Mouse (Mus musculus) hindbrain, embryonic 11.5 days (tissue): ENCODE measurements at regions not wholly inside any gene's neighbourhood (a gene's known extent, or its start where the extent isn't known, plus 50 kb on each side); places are given as distances from the start of the nearest gene placed in this dataset.

Experiments used
- ATAC-seq: fragments of 200-750 bp; cut with Nextera tagmentation; 2 replicates; pipeline ENCODE4 v1.8.0; 2017; ENCODE audit warnings: mild to moderate bottlenecking, moderate TSS enrichment, moderate library complexity; ENCODE audit not compliant: low FRiP score
- DNase-seq: peaks from one replicate; pipeline ENCODE4 v3.0.0-alpha.2; 2015; ENCODE audit warnings: low spot score
- H3K27ac ChIP-seq: fragments of 300-500 bp; sonication (generic); 2 replicates; pipeline ENCODE4 v1.5.1; 2014; ENCODE audit warnings: mild to moderate bottlenecking, low read depth, low read length
- H3K27me3 ChIP-seq: fragments of 300-500 bp; sonication (generic); 2 replicates; pipeline ENCODE4 v1.6.1; 2014; ENCODE audit warnings: mild to moderate bottlenecking, low read length, moderate library complexity, mixed read lengths; ENCODE audit not compliant: control insufficient read depth, insufficient read depth
- H3K36me3 ChIP-seq: fragments of 300-500 bp; sonication (generic); 2 replicates; pipeline ENCODE4 v1.6.1; 2014; ENCODE audit warnings: mild to moderate bottlenecking, low read length, moderate library complexity, mixed read lengths; ENCODE audit not compliant: control insufficient read depth, insufficient read depth
- H3K4me1 ChIP-seq: fragments of 300-500 bp; sonication (generic); replicated peaks from 2 replicates; pipeline ENCODE4 v1.6.1; 2014; ENCODE audit warnings: low read length, mixed read lengths; ENCODE audit not compliant: control insufficient read depth, insufficient read depth
- H3K4me2 ChIP-seq: fragments of 300-500 bp; sonication (generic); replicated peaks from 2 replicates; pipeline ENCODE4 v1.6.1; 2014; ENCODE audit warnings: mild to moderate bottlenecking, low read depth, low read length
- H3K4me3 ChIP-seq: fragments of 300-500 bp; sonication (generic); 2 replicates; pipeline ENCODE4 v1.5.1; 2014; ENCODE audit warnings: low read depth, low read length
- H3K9ac ChIP-seq: fragments of 300-500 bp; sonication (generic); 2 replicates; pipeline ENCODE4 v1.6.1; 2014; ENCODE audit warnings: low read depth, low read length
- H3K9me3 ChIP-seq: fragments of 300-500 bp; sonication (generic); 2 replicates; pipeline ENCODE4 v1.6.1; 2016; ENCODE audit warnings: low read length; ENCODE audit not compliant: control insufficient read depth
- WGBS: fragments of 180-500 bp; shearing (Covaris S2); extraction: QIAGEN DNeasy Blood & Tissue Kit; methylation state at CpG from one replicate; pipeline ENCODE4 v1.1.7; 2014; 5-methylcytosine and 5-hydroxymethylcytosine counted together

DNA sequence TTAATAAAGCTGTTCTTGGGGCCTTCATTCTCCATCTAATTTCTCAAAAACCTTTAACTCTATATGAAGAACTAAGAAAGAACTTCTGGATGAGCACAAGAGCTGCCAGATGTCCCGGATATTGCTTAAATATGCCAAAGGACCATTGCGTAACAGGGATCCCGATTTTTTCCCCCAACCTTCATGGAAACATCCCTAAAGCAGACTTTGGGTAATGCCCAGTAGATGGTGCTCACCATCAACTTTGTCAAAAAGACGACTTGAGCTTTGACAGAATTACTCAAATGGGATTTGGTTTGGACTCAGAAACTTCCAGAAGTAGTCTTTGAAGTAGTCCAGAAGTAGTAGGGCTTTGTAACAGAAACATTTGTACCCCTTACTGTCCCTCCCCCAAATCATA lies 89.5 kb upstream of the Cpne4 start:
- ATAC-seq (no peak), DNase-seq (no peak)
- no peaks in the 10 kb centered on the region for H3K36me3 ChIP-seq
- H3K27me3 ChIP-seq = no peaks in the 10 kb centered on the region
- 48% methylated on average over 4 of the region's 4 CpGs for WGBS
- no peak overlapping the region for H3K9ac ChIP-seq
- no peaks in the 10 kb centered on the region for H3K9me3 ChIP-seq
- no peak overlapping the region for H3K27ac ChIP-seq
- H3K4me3 ChIP-seq = no peak overlapping the region
- no peak overlapping the region for H3K4me2 ChIP-seq
- H3K4me1 ChIP-seq = no peaks in the 10 kb centered on the region

GRCm38 (mm10) chr9:104448577-104449165 lies 98.4 kb upstream of the Cpne4 start:
- 86% methylated on average over 8 of the region's 8 CpGs for WGBS
- Histone ChIP-seq H3K4me3 (no peak overlapping the region), H3K4me2 (no peak overlapping the region), H3K27me3 (no peaks in the 10 kb centered on the region), H3K9ac (no peak overlapping the region), H3K4me1 (no peaks in the 10 kb centered on the region), H3K9me3 (no peaks in the 10 kb centered on the region), H3K36me3 (no peaks in the 10 kb centered on the region), H3K27ac (no peak overlapping the region)
- DNase-seq = no peak
- ATAC-seq = no peak

DNA sequence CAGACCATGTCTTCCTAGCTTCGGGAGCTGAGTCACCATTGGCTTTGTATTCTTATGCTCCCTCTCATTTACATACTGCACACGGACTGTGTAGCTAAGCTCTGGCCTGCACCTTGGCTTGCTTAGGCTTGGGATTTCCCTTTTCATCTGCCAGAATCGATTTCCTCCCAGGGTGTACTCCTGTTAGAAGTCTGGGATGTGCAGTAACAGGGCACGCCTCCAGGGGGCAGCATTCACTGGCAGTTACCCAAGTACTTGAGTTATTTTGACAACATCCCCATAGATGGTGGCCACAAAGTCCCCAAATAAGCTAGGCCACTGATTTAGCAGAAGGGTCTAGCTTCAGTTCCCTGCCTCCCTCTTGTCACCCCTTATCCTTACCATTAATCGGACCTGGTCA lies 102.2 kb upstream of the Cpne4 start:
- no peak overlapping the region for H3K27ac ChIP-seq
- no peaks in the 10 kb centered on the region for H3K4me1 ChIP-seq
- WGBS = 55% methylated on average over 5 of the region's 5 CpGs
- H3K4me2 ChIP-seq = no peak overlapping the region
- H3K4me3 ChIP-seq = no peak overlapping the region
- H3K9me3 ChIP-seq = no peaks in the 10 kb centered on the region
- no peaks in the 10 kb centered on the region for H3K36me3 ChIP-seq
- no peaks in the 10 kb centered on the region for H3K27me3 ChIP-seq
- no peak overlapping the region for H3K9ac ChIP-seq
- peak; percentile 68 for DNase-seq
- no peak for ATAC-seq

- H3K27me3 ChIP-seq = no peaks in the 10 kb centered on the region
- ATAC-seq = no peak
- H3K27ac ChIP-seq = no peak overlapping the region
- H3K36me3 ChIP-seq = no peaks in the 10 kb centered on the region
- no peak for DNase-seq
- no peak overlapping the region for H3K4me2 ChIP-seq
- H3K9ac ChIP-seq = no peak overlapping the region
- WGBS = 81% methylated on average over 7 of the region's 7 CpGs
- no peaks in the 10 kb centered on the region for H3K9me3 ChIP-seq
- no peak overlapping the region for H3K4me3 ChIP-seq
- H3K4me1 ChIP-seq = no peaks in the 10 kb centered on the region
These were observed 103.8 kb upstream of the Cpne4 start for GRCm38 (mm10) chr9:104443236-104443635.

- Histone ChIP-seq H3K27ac (no peak overlapping the region), H3K9ac (no peak overlapping the region), H3K36me3 (no peaks in the 10 kb centered on the region), H3K4me3 (no peak overlapping the region), H3K4me2 (no peak overlapping the region), H3K9me3 (no peaks in the 10 kb centered on the region), H3K27me3 (peaks cover 2% of the 10 kb centered on the region; the same call in 1 of the 2 replicates), H3K4me1 (0 out of 2 replicates have a peak, but pooled peaks cover 2% of the 10 kb centered on the region)
- 43% methylated on average over 5 of the region's 5 CpGs for WGBS
- DNase-seq (no peak), ATAC-seq (no peak)
These were observed 75.5 kb upstream of the Acpp start for GRCm38 (mm10) chr9:104413021-104413420.

DNA sequence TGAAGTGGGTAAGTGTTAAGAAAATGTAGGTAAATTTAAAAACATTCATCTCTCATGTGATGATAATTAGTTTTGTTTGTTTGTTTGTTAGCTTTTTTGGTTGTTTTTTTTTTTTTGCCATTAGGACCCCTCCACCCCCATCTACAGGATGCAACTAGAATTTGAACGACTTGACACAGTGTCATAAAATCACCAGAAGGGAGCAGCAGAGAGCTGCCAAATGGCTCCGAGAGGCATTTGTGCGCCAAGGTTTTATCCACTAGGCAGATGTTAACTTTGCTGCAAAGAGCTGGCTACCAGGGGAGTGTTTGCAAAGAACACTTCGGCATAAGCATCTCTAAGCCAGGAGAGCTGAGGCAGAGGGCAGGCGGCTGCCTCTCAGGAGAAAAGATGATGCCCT lies 72.7 kb upstream of the Acpp start:
- WGBS = 7% methylated on average over 5 of the region's 5 CpGs
- H3K9me3 ChIP-seq = no peaks in the 10 kb centered on the region
- 0 out of 2 replicates have a peak, but pooled peaks cover 2% of the 10 kb centered on the region for H3K4me1 ChIP-seq
- no peaks in the 10 kb centered on the region for H3K36me3 ChIP-seq
- H3K4me2 ChIP-seq = no peak overlapping the region
- H3K4me3 ChIP-seq = no peak overlapping the region
- H3K27me3 ChIP-seq = peaks cover 2% of the 10 kb centered on the region; the same call in 1 of the 2 replicates
- ATAC-seq = no peak
- peak; percentile 79 for DNase-seq
- H3K27ac ChIP-seq = no peak overlapping the region
- H3K9ac ChIP-seq = no peak overlapping the region

GRCm38 (mm10) chr9:104409381-104409780 lies 71.8 kb upstream of the Acpp start:
- Histone ChIP-seq H3K27ac (no peak overlapping the region), H3K4me3 (peak overlapping the region; percentile 30), H3K27me3 (peaks cover 2% of the 10 kb centered on the region; the same call in 1 of the 2 replicates), H3K4me2 (peak overlapping the region; percentile 55), H3K4me1 (0 out of 2 replicates have a peak, but pooled peaks cover 2% of the 10 kb centered on the region), H3K36me3 (no peaks in the 10 kb centered on the region), H3K9ac (no peak overlapping the region), H3K9me3 (no peaks in the 10 kb centered on the region)
- peak; percentile 17 for DNase-seq
- WGBS = 26% methylated on average over 12 of the region's 12 CpGs
- ATAC-seq = no peak

DNA sequence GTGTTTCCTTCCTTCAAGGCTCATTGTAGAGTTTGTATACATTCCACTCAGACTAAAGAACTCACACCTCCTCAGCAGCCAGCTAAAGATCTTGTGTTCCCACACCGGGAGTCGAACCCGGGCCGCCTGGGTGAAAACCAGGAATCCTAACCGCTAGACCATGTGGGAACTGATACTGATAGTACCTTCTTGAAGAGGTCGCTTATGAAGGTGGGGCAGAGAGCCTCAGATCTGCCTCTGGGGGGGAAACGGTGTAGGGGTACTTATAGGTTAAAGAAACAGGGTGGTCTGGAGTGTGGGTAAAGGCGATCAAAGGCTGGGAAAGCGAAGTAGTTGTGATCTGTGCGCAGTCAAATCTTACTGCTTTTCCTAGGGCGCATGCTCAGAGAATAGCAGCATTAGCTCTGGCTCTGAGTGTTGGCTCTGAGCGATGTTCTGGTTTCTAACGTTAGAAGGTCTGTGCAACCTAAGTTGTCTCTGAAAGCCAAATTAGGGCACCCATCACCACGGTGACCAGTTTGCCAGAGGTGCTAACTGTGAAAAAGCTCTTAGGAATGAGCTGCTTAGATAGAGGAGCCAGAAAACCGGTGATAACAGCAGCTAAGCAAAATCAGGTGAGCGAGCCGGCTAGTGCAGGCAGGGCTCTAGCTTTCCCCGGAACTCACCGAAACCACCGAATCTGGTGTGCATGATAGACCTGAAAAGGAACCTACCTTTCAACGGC lies 71.2 kb upstream of the Acpp start:
- ATAC-seq (peak; percentile 38; the same call in 1 of the 2 replicates), DNase-seq (peak; percentile 64)
- Histone ChIP-seq H3K4me3 (peak overlapping the region; percentile 30), H3K27me3 (peaks cover 2% of the 10 kb centered on the region; the same call in 1 of the 2 replicates), H3K4me1 (0 out of 2 replicates have a peak, but pooled peaks cover 2% of the 10 kb centered on the region), H3K9ac (no peak overlapping the region), H3K36me3 (no peaks in the 10 kb centered on the region), H3K4me2 (peak overlapping the region; percentile 55), H3K27ac (no peak overlapping the region), H3K9me3 (no peaks in the 10 kb centered on the region)
- 15% methylated on average over 21 of the region's 21 CpGs for WGBS
